Mouse (Mus musculus) forebrain, embryonic 15.5 days (tissue): Measurements from ENCODE around the gene Wdr38. TPM values are rescaled to one million over a fixed set of nuclear protein-coding genes. Genes with fewer than 3 reads are reported as not detected.

Source experiments
- ATAC-seq: fragments of 200-750 bp; cut with Nextera tagmentation; replicated peaks from 2 replicates; pipeline ENCODE4 v1.8.0; 2017; ENCODE audit warnings: mild to moderate bottlenecking, moderate TSS enrichment, moderate library complexity
- H3K27ac ChIP-seq: fragments of 300-500 bp; sonication (generic); replicated peaks from 2 replicates; pipeline ENCODE4 v1.5.1; 2015; ENCODE audit warnings: mild to moderate bottlenecking, inconsistent platforms
- H3K27me3 ChIP-seq: fragments of 300-500 bp; sonication (generic); 2 replicates; pipeline ENCODE4 v1.6.1; 2015; ENCODE audit warnings: inconsistent platforms
- H3K36me3 ChIP-seq: fragments of 300-500 bp; sonication (generic); 2 replicates; pipeline ENCODE4 v1.6.1; 2015; ENCODE audit warnings: mild to moderate bottlenecking, inconsistent platforms
- H3K4me1 ChIP-seq: fragments of 300-500 bp; sonication (generic); 2 replicates; pipeline ENCODE4 v1.6.1; 2015; ENCODE audit warnings: inconsistent platforms
- H3K4me2 ChIP-seq: fragments of 300-500 bp; sonication (generic); replicated peaks from 2 replicates; pipeline ENCODE4 v1.6.1; 2015; ENCODE audit warnings: mild to moderate bottlenecking, inconsistent platforms
- H3K4me3 ChIP-seq: fragments of 300-500 bp; sonication (generic); 2 replicates; pipeline ENCODE4 v1.5.1; 2015; ENCODE audit warnings: mild to moderate bottlenecking, inconsistent platforms
- H3K9ac ChIP-seq: fragments of 300-500 bp; sonication (generic); replicated peaks from 2 replicates; pipeline ENCODE4 v1.6.1; 2015; ENCODE audit warnings: mild to moderate bottlenecking, inconsistent platforms
- H3K9me3 ChIP-seq: fragments of 300-500 bp; sonication (generic); 2 replicates; pipeline ENCODE4 v1.6.1; 2016; ENCODE audit warnings: inconsistent platforms
- WGBS: fragments of 180-500 bp; shearing (Covaris S2); methylation state at CpG from one replicate; pipeline ENCODE4 v1.1.7; 2015; ENCODE audit warnings: mixed read lengths; 5-methylcytosine and 5-hydroxymethylcytosine counted together
- polyA plus RNA-seq: library from polyadenylated mRNA; unstranded; fragments of >200 nt; fragmentation: Nextera tagmentation; extraction: Ambion mirVana; gene quantifications from 2 replicates; pipeline ENCODE4 v1.2.1, GENCODE M21; 2015

Gene Wdr38
- polyA plus RNA-seq, 1 experiment from 2014 or later, result 2.0 TPM

DNA sequence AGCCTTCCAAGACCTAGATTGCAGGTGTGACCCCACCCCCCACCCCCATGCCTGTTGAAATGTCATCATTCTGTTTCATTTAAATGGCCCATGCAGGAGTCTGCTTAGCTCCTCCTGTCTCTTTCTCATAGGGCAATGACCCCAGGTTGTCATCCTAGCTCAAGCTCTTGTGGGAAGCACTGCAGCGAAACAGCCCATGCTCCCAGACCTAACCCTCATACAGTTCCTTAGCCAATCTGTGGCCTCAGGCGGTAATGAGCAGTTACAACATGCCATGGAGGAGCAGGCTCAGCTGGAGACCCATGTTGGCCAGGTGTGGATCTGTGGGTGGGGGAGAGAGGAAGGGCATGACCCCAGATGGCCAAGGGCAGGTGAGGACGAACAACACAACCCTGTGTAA lies 22.1 kb upstream of the Wdr38 start:
- no peak for ATAC-seq
- no peaks in the 10 kb centered on the region for H3K4me1 ChIP-seq
- no peak overlapping the region for H3K9ac ChIP-seq
- no peaks in the 10 kb centered on the region for H3K27me3 ChIP-seq
- H3K36me3 ChIP-seq, result no peaks in the 10 kb centered on the region
- H3K27ac ChIP-seq, result no peak overlapping the region
- H3K4me3 ChIP-seq, result no peak overlapping the region
- 88% methylated on average over 3 of the region's 3 CpGs for WGBS
- H3K9me3 ChIP-seq, result no peaks in the 10 kb centered on the region
- H3K4me2 ChIP-seq, result no peak overlapping the region

DNA sequence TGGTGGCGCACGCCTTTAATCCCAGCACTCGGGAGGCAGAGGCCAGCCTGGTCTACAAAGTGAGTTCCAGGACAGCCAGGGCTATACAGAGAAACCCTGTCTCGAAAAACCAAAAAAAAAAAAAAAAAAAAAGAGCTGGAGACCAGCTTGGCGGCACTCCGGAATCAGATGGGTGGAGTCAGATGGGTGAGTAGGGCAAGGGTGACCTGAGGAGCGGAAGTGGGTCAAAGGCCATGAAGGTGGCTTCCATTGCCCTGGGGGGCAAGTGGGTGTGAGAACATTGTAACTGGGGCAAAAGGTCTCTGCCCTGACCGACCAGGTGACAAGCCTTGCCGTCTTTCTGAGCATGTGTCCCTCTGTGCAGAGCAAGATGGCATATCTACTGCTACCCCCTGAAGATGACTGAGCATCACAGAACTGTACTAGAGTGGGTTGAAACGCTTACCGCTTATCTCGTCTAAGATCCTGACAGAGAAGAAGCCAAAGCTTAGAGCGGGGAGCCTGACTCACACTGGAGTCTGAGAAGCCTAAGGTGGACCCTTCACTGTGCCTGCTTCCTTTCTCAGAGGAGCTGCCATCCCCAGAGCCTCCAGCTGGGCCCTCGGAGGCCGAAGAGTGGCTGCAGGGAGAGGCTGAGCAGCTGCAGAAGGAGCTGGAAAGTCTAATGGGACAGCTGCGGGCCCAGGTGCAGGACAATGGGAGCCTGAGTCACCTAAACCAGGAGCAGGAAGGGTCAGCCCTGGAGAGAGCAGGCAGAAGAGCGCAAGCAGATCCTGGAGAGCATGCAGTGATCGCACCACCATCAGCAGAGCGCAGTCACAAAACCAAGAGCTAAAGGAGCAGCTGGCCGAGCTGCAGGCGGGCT lies 21.1 kb upstream of the Wdr38 start:
- WGBS, result 87% methylated on average over 21 of the region's 21 CpGs
- no peak for ATAC-seq
- Histone ChIP-seq H3K9ac (no peak overlapping the region), H3K27ac (no peak overlapping the region), H3K27me3 (no peaks in the 10 kb centered on the region), H3K4me1 (no peaks in the 10 kb centered on the region), H3K4me3 (no peak overlapping the region), H3K9me3 (no peaks in the 10 kb centered on the region), H3K4me2 (no peak overlapping the region), H3K36me3 (no peaks in the 10 kb centered on the region)

DNA sequence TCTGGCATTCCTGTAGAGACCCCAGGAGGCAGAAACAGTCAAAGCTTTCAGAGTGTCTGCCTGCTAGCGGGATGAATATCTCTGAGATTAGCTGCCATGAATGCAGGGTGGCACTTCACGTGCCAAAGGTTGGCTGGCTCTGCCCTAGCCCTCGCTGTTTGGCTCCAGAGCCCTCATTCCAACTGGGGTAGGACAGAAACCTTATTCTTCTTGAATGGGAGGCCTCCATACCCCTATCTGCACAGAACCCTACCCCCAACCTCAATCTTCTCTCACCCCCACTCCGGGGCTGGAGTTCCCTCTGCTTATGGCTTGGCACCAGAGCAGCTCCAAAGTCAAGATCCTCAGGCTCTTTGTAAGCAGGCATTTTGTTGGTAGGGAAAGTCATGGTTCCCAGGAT lies 19.4 kb upstream of the Wdr38 start:
- Histone ChIP-seq H3K36me3 (no peaks in the 10 kb centered on the region), H3K9me3 (no peaks in the 10 kb centered on the region), H3K27ac (no peak overlapping the region), H3K4me3 (no peak overlapping the region), H3K4me2 (no peak overlapping the region), H3K9ac (no peak overlapping the region), H3K27me3 (no peaks in the 10 kb centered on the region), H3K4me1 (no peaks in the 10 kb centered on the region)
- 66% methylated on average over 4 of the region's 4 CpGs for WGBS
- ATAC-seq, result no peak

DNA sequence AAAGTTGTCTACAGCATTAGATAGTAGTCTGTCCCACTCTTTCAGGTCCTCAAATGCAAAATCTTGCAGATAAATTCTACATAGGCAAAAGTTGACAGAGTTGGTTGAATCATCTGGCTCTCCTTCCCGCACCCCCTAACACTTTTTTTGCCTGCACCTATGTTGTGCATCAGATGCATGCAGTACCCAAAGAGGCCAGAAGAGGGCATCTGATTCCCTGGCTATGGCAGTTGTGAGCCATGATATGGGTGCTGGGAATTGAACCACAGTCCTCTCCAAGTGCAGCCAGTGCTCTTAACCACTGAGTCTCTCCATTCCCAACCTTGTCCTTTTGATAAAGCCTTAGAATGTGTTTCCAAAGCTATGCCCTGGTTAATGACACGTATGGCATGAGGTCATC lies 13.8 kb upstream of the Wdr38 start:
- H3K4me2 ChIP-seq, result no peak overlapping the region
- no peak overlapping the region for H3K27ac ChIP-seq
- no peaks in the 10 kb centered on the region for H3K27me3 ChIP-seq
- no peaks in the 10 kb centered on the region for H3K4me1 ChIP-seq
- H3K9me3 ChIP-seq, result no peaks in the 10 kb centered on the region
- H3K36me3 ChIP-seq, result no peaks in the 10 kb centered on the region
- no peak overlapping the region for H3K9ac ChIP-seq
- WGBS, result 100% methylated on average over 2 of the region's 2 CpGs
- H3K4me3 ChIP-seq, result no peak overlapping the region
- no peak for ATAC-seq

DNA sequence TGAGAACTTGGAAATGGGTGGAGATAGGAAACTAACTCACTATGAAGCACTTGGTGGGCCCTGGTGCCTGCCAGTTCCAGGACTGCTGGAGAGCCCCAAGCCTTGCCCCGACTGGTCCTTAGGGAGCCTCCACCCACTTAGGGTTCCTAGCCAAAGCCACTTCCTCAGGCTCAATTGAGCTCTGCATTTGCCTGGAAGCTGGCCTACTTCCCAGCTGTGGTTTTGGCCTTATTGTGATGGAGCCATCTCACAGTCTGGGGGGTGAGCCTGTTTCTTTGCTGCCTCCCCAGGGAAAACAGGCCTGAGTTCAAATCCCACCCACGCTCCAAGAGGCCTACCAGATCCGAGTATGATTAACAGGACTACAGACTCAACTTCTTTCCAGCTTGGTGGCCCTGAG lies 10.7 kb upstream of the Wdr38 start:
- no peaks in the 10 kb centered on the region for H3K4me1 ChIP-seq
- H3K4me3 ChIP-seq, result no peak overlapping the region
- H3K27ac ChIP-seq, result no peak overlapping the region
- no peak overlapping the region for H3K9ac ChIP-seq
- H3K9me3 ChIP-seq, result no peaks in the 10 kb centered on the region
- H3K4me2 ChIP-seq, result no peak overlapping the region
- WGBS, result 78% methylated on average over 3 of the region's 3 CpGs
- ATAC-seq, result no peak
- H3K36me3 ChIP-seq, result no peaks in the 10 kb centered on the region
- no peaks in the 10 kb centered on the region for H3K27me3 ChIP-seq

DNA sequence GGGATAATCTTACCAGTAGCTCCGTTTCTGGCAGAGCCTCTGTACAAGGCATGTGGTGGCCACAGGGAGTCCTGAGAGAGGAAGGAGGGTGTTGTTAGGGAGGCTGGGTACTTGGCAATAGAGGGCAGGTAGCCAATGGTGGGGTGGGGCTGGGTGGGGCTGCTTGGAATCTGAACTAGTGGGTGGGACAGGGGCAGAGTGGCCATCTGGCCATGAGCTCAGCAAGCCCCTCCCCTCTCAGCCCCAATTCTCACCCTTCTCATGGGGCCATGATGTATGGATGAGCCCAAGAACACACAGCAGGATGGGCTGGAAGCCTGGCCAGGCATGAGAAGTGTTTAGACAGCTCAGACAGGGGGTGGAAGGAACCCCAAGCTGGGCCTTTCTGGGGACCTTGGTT lies 9.9 kb upstream of the Wdr38 start:
- H3K36me3 ChIP-seq, result no peaks in the 10 kb centered on the region
- no peak overlapping the region for H3K4me3 ChIP-seq
- no peaks in the 10 kb centered on the region for H3K4me1 ChIP-seq
- WGBS, result 73% methylated on average over 1 of the region's 1 CpGs
- H3K9ac ChIP-seq, result no peak overlapping the region
- H3K27me3 ChIP-seq, result no peaks in the 10 kb centered on the region
- no peak overlapping the region for H3K27ac ChIP-seq
- H3K9me3 ChIP-seq, result no peaks in the 10 kb centered on the region
- no peak overlapping the region for H3K4me2 ChIP-seq
- ATAC-seq, result no peak

DNA sequence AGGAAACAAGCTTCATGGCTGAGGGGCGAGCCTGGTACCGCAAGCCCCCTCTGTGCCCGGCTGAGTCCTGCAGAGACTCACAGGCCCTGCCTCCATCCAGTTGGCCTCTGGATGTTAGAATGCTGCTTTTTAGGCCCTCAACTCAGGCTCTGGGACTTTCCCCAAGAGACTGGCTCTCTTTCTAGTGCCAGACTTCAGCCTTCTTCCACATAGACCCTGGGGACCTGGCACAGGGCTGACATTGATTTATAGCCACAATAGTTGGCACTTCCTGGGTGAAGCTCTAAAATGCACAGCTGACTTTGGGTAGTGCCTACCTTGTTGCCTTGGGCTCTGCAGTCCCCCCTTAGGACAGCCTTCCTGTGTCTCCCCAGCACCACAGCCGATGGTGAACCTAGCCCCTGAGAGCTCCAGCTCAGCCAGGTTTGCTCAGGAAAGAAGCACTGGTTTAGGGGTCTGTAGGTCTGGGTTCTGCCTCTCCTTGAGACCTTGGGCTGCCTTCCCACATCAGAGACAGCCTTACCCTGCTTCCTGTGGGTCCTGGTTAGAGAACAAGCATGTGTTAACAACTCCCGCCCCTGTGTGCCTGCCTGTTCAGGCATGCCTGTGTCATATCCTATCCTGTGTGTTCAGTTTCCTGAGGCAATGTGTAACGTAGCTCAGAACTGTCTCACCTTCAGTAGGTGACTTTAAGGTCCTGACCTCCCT lies 9.3 kb upstream of the Wdr38 start:
- WGBS, result 87% methylated on average over 6 of the region's 6 CpGs
- no peak for ATAC-seq
- H3K4me2 ChIP-seq, result no peak overlapping the region
- no peak overlapping the region for H3K27ac ChIP-seq
- H3K9ac ChIP-seq, result no peak overlapping the region
- H3K9me3 ChIP-seq, result no peaks in the 10 kb centered on the region
- H3K4me1 ChIP-seq, result no peaks in the 10 kb centered on the region
- H3K4me3 ChIP-seq, result no peak overlapping the region
- no peaks in the 10 kb centered on the region for H3K36me3 ChIP-seq
- H3K27me3 ChIP-seq, result no peaks in the 10 kb centered on the region

DNA sequence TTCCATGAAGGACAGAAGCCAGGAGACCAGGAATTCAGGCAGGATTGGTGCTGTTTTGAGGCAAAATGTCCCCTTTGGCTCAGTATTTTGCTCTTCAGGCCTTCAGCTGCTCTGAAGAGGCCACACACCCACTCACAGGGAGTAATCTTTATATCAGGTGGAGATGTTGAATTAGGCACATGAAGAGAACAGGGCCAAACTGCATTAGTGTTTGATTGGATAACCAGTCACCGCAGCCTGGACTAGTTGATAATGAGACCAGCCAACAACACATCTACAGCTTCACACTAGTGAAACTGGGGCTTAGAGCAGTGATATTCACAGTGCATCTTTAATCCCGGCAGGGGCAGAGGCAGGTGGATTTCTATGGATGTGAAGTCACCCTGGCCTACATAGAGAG lies 8.3 kb upstream of the Wdr38 start:
- Histone ChIP-seq H3K4me1 (no peaks in the 10 kb centered on the region), H3K27ac (no peak overlapping the region), H3K27me3 (no peaks in the 10 kb centered on the region), H3K36me3 (no peaks in the 10 kb centered on the region), H3K4me3 (no peak overlapping the region), H3K9ac (no peak overlapping the region), H3K9me3 (no peaks in the 10 kb centered on the region), H3K4me2 (no peak overlapping the region)
- no peak for ATAC-seq
- WGBS, result 83% methylated on average over 2 of the region's 2 CpGs

DNA sequence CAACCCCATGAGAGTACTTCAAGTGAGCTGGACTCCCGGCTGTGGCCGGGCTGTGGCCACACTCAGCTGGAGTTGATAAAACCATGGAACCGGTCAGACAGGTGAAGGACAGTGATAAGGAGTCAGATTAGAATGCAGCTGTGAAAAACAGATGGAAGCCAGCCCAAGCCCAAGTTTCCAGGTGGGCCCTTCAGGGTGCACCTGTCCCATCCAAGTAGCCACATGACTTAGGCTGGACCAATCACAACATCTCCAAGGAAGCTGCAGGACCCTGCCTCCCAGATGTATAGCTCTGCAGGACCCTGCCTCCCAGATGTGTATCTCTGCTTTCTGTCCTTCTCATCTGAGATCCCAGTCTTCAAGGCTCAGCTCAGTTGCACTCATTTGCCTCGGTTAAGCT lies 5.3 kb upstream of the Wdr38 start:
- Histone ChIP-seq H3K9ac (no peak overlapping the region), H3K4me2 (no peak overlapping the region), H3K4me3 (no peak overlapping the region), H3K9me3 (no peaks in the 10 kb centered on the region), H3K27me3 (no peaks in the 10 kb centered on the region), H3K27ac (no peak overlapping the region), H3K36me3 (no peaks in the 10 kb centered on the region), H3K4me1 (no peaks in the 10 kb centered on the region)
- WGBS, result 72% methylated on average over 4 of the region's 4 CpGs
- no peak for ATAC-seq

DNA sequence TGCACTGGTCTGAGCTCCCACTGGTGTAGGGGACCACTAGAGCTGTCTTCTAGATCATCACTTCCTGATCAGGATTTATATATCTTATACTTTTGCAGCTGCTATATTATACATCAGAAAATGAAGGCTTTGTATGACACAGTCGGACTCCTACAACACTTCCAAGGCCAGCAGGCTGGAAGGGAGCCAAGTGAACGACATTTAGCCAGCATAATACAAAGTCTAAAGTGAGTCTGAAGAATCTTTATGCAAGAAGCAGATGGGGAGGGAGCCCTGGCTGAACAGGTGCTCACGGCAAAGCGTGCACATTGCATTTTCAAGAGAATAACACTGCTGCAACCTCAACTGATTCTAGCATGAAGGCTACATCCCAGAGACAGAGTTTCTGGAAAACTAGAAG lies 4.8 kb upstream of the Wdr38 start:
- H3K36me3 ChIP-seq, result no peaks in the 10 kb centered on the region
- 30% methylated on average over 4 of the region's 4 CpGs for WGBS
- H3K9ac ChIP-seq, result no peak overlapping the region
- no peak for ATAC-seq
- no peaks in the 10 kb centered on the region for H3K9me3 ChIP-seq
- no peak overlapping the region for H3K4me3 ChIP-seq
- no peaks in the 10 kb centered on the region for H3K27me3 ChIP-seq
- no peak overlapping the region for H3K4me2 ChIP-seq
- H3K27ac ChIP-seq, result no peak overlapping the region
- H3K4me1 ChIP-seq, result 0 out of 2 replicates have a peak, but pooled peaks cover under 1% of the 10 kb centered on the region

DNA sequence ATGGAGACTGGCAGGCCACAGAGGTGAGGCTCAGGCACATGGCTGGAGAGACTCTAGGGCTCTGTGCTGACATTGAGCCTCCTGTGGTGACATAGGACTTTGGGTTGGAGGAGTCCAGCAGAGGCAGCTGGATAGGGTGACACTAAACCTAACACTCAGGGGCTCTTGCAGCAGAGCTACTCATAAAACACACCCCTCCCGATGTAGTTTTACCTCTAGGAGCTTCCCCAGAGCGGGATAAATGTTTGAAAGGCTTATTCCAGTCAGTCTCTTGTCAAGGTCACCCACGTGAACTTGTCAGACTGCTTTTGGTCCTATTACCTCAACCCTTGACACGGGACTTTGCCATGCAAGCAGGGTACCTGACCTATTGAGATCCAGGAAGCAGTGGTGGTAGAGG lies 2.1 kb downstream of the Wdr38 start:
- WGBS, result 64% methylated on average over 4 of the region's 4 CpGs
- no peak for ATAC-seq
- H3K4me2 ChIP-seq, result no peak overlapping the region
- H3K9ac ChIP-seq, result no peak overlapping the region
- H3K9me3 ChIP-seq, result no peaks in the 10 kb centered on the region
- H3K27ac ChIP-seq, result no peak overlapping the region
- H3K27me3 ChIP-seq, result no peaks in the 10 kb centered on the region
- no peak overlapping the region for H3K4me3 ChIP-seq
- H3K4me1 ChIP-seq, result peaks cover 29% of the 10 kb centered on the region
- H3K36me3 ChIP-seq, result peaks cover 40% of the 10 kb centered on the region

DNA sequence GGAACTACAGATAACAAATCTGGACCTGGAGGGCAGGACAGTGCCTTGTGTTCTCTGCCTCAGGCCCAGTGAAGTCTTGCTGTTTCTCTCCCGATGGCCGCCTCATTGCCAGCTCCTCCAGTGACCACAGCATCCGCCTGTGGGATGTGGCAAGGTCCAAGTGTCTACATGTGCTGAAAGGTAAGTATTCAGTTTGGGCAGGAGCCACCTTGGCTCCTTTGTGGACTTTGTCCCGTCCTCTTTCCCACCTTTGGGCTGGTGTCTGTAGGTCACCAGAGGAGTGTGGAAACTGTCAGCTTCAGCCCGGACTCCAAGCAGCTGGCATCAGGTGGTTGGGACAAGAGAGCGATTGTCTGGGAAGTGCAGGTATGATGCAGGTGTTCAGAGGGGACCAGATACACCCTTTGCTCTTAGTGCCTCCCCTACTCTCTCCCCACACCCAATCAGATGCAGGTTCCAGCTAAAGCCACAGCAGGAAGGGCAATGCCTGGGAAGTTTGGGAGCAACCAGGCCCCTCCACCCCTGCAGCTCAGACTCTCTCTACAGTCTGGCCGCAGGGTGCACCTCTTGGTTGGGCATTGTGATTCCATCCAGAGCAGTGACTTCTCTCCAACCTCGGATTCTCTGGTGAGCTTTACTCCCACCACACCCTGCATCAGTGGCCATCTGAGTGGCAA lies 2.8 kb downstream of the Wdr38 start:
- WGBS, result 69% methylated on average over 8 of the region's 8 CpGs
- H3K4me2 ChIP-seq, result no peak overlapping the region
- ATAC-seq, result no peak

More for the DNA sequence above, 2.8 kb downstream of the Wdr38 start:
- Histone ChIP-seq H3K9me3 (no peaks in the 10 kb centered on the region), H3K9ac (no peak overlapping the region), H3K4me3 (no peak overlapping the region), H3K27me3 (no peaks in the 10 kb centered on the region), H3K4me1 (peaks cover 29% of the 10 kb centered on the region), H3K36me3 (peaks cover 40% of the 10 kb centered on the region), H3K27ac (no peak overlapping the region)
